Mouse (Mus musculus): Measurements from ENCODE around the gene Rnf115.
"Not testable (repeated sequence)": the region's sequence is repeated elsewhere in the genome, so short reads cannot be mapped to it uniquely, and the experiment has no call there.

Gene Rnf115

GRCm38 (mm10) chr3:96727343-96727827 lies at the start of gene Rnf115, which contains the start of gene Polr3c:
Gene Rnf115 (plus strand): TSS chr3:96727664.
Gene Polr3c (minus strand): TSS chr3:96727628.
- peak; percentile 78 for DNase-seq (ENCODE audit: low spot score in 2 of 2)

DNA sequence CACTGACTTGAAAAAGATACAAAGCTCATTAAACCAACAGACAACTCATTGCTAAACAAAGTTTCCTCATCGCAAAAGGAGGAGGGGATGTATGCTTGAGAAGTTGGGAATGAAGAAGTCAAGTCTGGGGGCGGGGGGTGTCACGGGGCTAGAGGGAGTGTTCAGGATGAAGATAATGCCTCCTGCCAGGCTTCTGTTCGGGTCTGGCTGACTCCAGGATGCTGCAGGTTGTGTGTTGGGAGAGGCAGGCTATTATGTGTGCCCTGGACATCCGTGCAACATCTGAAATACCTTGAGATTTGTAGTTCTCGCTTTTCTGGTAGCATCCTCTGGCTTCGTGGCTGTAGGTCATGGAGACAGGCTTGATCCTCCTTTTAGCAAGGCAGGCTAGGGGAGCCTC lies 49.0 kb upstream of the Rnf115 start:
- no peak for DNase-seq (ENCODE audit: low spot score in 2 of 2)

GRCm38 (mm10) chr3:96679159-96679674 lies 48.2 kb upstream of the Rnf115 start:
- DNase-seq (ENCODE audit: low spot score in 2 of 2) = no peak

DNA sequence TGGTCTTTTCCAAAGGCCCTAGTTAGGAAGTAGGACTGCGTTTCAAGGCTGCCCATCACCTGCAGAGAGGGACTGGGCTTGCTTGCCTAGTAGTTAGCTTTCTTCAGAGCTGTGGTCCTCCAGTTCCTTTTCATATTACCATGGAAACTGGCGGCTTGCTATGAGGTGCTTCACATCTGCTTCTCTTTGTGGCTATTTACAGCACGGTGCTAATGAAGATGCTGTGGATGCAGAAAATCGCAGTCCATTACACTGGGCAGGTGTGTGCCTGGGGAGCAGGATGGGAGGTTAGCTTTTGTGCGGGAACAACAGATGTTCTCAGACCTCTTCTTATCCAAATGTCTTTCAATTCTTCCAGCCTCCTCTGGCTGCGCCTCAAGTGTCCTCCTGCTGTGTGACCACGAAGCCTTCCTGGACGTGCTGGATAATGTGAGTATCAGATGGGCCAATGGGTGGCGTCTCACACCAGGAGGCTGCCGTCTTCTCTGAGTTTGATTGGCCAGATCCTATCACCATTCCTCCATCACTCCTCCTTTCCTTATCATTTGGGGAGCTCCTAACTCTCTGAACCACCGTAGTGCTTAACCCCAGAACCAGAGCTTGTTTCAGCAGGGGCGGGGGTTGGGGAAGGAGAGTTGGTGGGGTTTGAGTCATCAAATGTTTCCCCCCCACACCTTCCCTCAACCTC lies 47.1 kb upstream of the Rnf115 start:
- no peak for DNase-seq (ENCODE audit: low spot score in 2 of 2)

GRCm38 (mm10) chr3:96683496-96683895 lies 44.0 kb upstream of the Rnf115 start:
- DNase-seq (ENCODE audit: low spot score in 2 of 2) = no peak

- DNase-seq (ENCODE audit: low spot score in 2 of 2) = no peak
Observed at GRCm38 (mm10) chr3:96684151-96684821, 43.2 kb upstream of the Rnf115 start.

GRCm38 (mm10) chr3:96684822-96685156 lies 42.7 kb upstream of the Rnf115 start:
- DNase-seq (ENCODE audit: low spot score in 2 of 2) = no peak

DNA sequence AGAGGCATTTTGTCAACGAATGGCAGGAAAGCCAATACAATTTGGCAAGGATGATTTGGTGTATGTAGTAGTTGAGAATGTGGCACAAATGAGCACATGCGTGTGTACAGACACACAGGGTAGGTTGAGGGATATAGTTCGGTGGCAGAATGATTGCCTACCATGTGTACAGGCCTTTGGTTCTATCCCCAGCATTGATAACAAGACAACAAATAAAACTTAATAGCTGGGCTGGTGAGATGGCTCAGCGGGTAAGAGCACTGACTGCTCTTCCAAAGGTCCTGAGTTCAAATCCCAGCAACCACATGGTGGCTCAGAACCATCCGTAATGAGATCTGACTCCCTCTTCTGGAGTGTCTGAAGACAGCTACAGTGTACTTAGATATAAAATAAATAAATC lies 41.4 kb upstream of the Rnf115 start:
- DNase-seq (ENCODE audit: low spot score in 2 of 2) = not testable (repeated sequence)

DNA sequence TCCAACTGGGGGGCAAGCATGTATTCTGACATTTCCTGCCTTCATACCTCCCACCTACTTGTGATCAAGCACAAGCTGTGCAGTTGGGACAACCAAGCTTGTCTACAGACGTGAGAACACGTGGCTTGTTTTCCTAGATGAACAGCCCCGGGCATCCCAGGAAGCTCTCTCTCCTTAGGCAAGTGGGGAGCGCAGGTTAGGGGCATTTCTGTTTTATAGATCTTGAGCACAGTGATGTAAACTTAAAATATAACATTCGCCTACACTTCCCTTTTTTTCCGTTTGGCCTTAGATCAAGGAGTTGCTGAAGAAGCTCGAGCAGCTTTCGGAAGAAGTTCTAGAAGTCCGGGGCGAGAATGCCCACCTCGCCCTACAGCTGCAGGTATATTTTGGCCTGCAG lies 38.6 kb upstream of the Rnf115 start:
- no peak for DNase-seq (ENCODE audit: low spot score in 2 of 2)

DNA sequence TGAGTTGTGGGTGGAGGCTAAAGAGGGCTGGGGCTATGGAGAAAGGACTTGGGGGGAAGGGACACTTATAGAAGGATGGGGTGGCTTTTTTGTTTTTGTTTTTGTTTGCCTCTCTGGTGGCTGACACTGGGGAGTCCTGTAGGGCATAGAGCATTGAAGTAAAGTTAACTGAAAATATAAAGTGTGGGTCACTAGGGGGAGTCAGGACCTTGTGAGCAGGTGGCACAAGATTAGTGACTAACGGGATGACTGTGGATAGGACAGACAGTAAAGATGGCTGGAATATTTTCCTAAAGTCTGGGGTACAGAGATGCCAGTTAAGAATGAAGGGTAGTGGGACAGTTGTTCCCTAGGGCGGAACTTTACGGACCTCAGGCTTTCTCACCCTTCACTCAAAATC lies 37.2 kb upstream of the Rnf115 start:
- DNase-seq (ENCODE audit: low spot score in 2 of 2) = no peak

GRCm38 (mm10) chr3:96692506-96692905 lies 35.0 kb upstream of the Rnf115 start:
- no peak for DNase-seq (ENCODE audit: low spot score in 2 of 2)

DNA sequence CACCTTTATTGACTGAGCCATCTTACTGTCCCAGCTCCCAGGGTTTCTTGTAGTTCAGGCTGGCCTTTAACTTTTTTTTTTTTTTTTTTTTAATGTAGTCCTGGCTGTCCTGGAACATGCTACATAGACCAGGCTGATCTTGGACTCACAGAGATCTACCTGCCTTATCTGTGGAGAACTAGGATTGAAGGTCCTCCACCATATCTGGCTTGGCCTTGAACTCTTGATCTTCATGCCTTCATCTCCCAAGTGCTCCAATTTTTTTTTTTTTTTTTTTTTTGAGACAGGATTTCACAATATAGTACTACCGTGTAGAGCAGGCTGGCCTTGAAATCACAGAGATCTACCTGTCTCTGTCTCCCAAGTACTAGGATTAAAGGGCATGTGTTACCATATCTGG lies 33.9 kb upstream of the Rnf115 start:
- no peak for DNase-seq (ENCODE audit: low spot score in 2 of 2)

DNA sequence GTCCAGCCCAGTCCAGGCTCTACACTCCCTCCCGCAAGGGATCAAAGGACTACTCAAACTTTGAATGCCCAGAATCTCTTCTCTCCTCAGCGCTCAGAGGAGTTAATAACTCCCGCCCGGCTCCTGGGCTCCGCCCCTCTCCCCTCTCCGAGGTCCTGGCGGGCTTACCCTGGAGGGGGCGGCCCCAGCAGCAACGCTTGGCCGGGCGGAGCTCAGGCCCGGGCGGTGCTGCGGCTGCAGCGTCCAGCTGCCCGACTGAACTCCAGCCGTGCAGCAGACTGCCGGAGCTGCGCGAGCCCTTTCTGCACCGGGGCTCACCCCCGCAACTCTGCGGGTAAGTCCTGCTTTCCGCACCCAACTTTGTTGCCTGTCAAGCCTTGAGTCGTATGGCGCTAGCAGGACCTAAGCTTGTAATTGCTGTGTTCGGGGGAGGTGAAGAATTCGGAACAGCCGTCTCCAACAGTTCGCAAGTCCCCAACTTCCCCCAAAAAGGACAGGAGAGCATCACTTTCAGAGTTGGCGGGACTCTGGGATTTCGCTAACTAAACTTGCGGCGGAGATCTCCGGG lies 31.2 kb upstream of the Rnf115 start, which contains the start of gene Pias3:
Gene Pias3 (plus strand): TSS at position 187 of the 568 bp plus-strand sequence.
- DNase-seq (ENCODE audit: low spot score in 2 of 2) = peak; percentile 13 to 35

GRCm38 (mm10) chr3:96696766-96697732 lies 30.4 kb upstream of the Rnf115 start:
- DNase-seq (ENCODE audit: low spot score in 2 of 2) = peak; percentile 35 to 52

DNA sequence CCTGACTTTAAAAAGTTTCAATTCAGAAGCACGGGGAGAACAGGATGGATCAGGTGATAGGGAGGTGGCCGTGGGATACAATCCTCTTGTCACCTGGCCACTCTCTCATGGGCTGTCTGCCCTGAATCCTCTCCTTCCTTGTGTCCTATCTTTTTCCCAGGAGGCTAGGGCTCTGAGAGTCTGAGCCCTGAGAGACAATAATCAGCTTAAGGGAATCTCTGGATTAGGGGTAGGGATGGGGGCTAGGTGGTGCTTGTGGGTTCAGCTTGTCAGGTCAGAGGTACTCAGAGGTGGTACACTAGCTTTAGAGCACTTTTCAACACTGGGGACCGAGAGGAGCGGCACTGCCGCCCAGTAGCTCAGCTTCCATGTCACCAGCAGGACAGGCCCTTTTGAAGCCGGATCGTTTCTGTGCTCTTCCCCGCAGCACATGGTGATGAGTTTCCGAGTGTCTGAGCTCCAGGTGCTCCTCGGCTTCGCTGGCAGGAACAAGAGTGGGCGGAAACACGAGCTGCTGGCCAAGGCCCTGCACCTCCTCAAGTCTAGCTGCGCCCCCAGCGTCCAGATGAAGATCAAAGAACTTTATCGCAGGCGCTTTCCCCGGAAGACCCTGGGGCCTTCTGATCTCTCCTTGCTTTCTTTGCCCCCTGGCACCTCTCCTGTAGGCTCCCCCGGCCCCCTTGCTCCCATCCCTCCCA lies 28.3 kb upstream of the Rnf115 start:
- no peak for DNase-seq (ENCODE audit: low spot score in 2 of 2)

GRCm38 (mm10) chr3:96700376-96700775 lies 27.1 kb upstream of the Rnf115 start:
- DNase-seq (ENCODE audit: low spot score in 2 of 2) = peak in 1 of 2 experiments; percentile 54

- DNase-seq (ENCODE audit: low spot score in 2 of 2) = no peak
Observed at GRCm38 (mm10) chr3:96701003-96701402, 26.5 kb upstream of the Rnf115 start.

- DNase-seq (ENCODE audit: low spot score in 2 of 2) = peak in 1 of 2 experiments; percentile 57
Observed at GRCm38 (mm10) chr3:96704778-96705177, 22.7 kb upstream of the Rnf115 start.

DNA sequence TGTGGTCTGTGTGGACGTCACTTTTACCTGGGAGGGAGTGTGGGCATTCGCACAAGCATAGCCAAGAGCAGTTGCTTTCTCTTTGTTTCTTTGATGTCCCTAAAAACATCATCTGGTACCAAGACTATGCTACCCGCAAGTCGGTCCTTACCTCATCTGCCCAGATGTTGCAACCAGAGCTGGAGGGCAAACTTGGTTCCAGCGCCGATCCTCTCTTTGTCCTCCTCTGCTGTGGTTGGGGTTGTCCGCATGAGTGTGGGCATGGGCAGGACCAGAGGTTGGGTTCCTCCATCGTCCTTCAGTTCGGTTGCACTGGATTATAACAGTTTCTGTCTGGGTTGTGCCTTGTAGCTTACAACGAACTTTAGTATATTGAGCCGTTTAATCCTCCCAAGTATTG lies 21.2 kb upstream of the Rnf115 start:
- no peak for DNase-seq (ENCODE audit: low spot score in 2 of 2)

DNA sequence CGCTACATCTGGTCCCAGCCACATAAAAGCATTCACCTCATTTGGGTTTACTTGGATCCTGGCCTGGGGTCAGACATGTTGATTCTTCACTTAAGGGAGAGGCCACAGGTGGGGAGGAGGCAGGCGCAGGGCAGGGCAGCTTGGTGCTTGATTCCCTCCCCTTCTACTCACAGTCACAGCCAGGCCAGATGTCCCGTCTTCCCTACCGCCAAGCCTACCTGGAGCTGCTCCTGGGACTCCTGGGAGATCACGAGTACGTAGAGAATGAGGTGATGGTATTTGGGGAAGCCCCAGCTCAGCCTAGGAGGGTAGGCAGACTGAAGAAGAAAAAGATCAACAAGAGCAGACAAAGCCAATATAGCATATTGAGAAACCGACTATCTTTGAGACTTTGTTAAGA lies 20.5 kb upstream of the Rnf115 start:
- DNase-seq (ENCODE audit: low spot score in 2 of 2) = no peak
